Comparison of ENCODE assay signal across 7 mouse cellular contexts in the genomic region with DNA sequence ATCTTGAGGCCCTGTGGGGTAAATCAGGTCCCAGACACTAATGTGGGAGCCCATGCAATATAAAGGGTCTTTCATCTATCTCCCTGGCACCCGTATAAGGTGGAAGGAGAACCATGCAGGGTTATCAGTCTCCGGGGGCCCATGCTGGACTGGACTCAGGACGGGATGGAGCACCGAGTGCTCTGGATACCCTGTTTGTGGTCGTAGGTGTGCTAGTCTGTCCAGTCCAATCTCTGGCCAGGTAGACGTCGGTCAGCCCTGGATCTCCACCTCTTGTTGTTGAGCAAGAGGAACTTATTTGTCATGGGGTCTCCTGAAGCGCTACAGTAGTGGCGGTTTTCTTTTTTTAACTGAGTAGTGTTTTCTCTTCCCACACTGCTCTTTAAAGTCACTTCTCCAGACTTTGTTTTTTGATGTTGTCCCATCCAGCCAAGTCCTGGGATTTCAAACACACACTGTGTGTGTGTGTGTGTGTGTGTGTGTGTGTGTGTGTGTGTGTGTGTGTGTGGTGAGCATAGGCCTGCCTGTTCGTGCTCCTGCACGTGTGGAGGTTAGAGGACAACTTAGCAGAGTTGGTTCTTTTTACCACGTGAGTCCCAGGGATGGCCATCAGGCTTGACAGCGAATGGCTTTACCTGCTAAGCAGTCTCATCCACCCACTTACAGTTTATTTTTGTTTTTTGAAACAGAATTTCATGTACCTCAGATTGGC. TPM values are rescaled to one million over a fixed set of nuclear protein-coding genes. Genes with fewer than 3 reads are reported as not detected.
DNase-seq lines count a peak whose midpoint lies in the region; ATAC-seq and TF ChIP-seq lines count a peak whose summit lies in the region.

No protein-coding gene starts in this region.

- no peaks in the 10 kb centered on the region for H3K9me3 ChIP-seq in megakaryocyte, embryonic 14.5 days
- no peaks in the 10 kb centered on the region for H3K9me3 ChIP-seq in limb, embryonic 14.5 days (ENCODE audit: control insufficient read depth, low read length)
- no peaks in the 10 kb centered on the region for H3K9me3 ChIP-seq in stomach, embryonic 16.5 days (replicated peaks; ENCODE audit: control insufficient read depth, low read length)

- WGBS in limb, embryonic 14.5 days = 46% methylated on average over 13 of the region's 13 CpGs
- WGBS in stomach, embryonic 16.5 days = 32% methylated on average over 13 of the region's 13 CpGs

- no peak for DNase-seq in limb, embryonic 14.5 days (ENCODE audit: low spot score)
- DNase-seq in left cerebral cortex, postnatal 4 days = no peak
- no peak for DNase-seq in adrenal gland, adult 8-10 months

- no peak overlapping the region for H3K27ac ChIP-seq in embryonic fibroblast, embryonic 13.5 days (ENCODE audit: insufficient read depth, low read length)
- no peak overlapping the region for H3K27ac ChIP-seq in limb, embryonic 14.5 days (replicated peaks; ENCODE audit: low read depth, low read length)
- H3K27ac ChIP-seq in stomach, embryonic 16.5 days (ENCODE audit: low read length) = no peak overlapping the region

- H3K36me3 ChIP-seq in megakaryocyte, embryonic 14.5 days (replicated peaks; ENCODE audit: low read length) = peaks cover 45% of the 10 kb centered on the region
- peaks cover 19% of the 10 kb centered on the region for H3K36me3 ChIP-seq in limb, embryonic 14.5 days (ENCODE audit: control insufficient read depth, insufficient read depth, low read length)
- no peaks in the 10 kb centered on the region for H3K36me3 ChIP-seq in stomach, embryonic 16.5 days (ENCODE audit: control insufficient read depth, insufficient read depth, low read length)

- no peak for TF ChIP-seq CTCF in embryonic fibroblast, embryonic 13.5 days (IDR thresholded peaks at IDR 0.05; ENCODE audit: borderline replicate concordance, insufficient read depth, low read length)

- peak overlapping the region; percentile 91 for H3K9ac ChIP-seq in limb, embryonic 14.5 days (ENCODE audit: low read depth, low read length, severe bottlenecking)
- peak overlapping the region; percentile 98 for H3K9ac ChIP-seq in stomach, embryonic 16.5 days (ENCODE audit: low read length)

- ATAC-seq in megakaryocyte, adult 5-6 weeks (ENCODE audit: poor library complexity, severe bottlenecking) = no peak
- no peak for ATAC-seq in limb, embryonic 14.5 days (ENCODE audit: low FRiP score, low read depth)
- ATAC-seq in stomach, embryonic 16.5 days (ENCODE audit: insufficient read depth, low FRiP score) = no peak

- peak overlapping the region; percentile 98 for H3K4me3 ChIP-seq in megakaryocyte, embryonic 14.5 days (replicated peaks)
- H3K4me3 ChIP-seq in embryonic fibroblast, embryonic 13.5 days (ENCODE audit: insufficient read depth, low read length) = peak overlapping the region; percentile 83
- peak overlapping the region; percentile 97 for H3K4me3 ChIP-seq in limb, embryonic 14.5 days (replicated peaks; ENCODE audit: low read length)
- peak overlapping the region; percentile 98 for H3K4me3 ChIP-seq in stomach, embryonic 16.5 days (replicated peaks; ENCODE audit: low read length)

- no peaks in the 10 kb centered on the region for H3K27me3 ChIP-seq in megakaryocyte, embryonic 14.5 days (replicated peaks)
- no peaks in the 10 kb centered on the region for H3K27me3 ChIP-seq in limb, embryonic 14.5 days (ENCODE audit: control insufficient read depth, insufficient read depth, low read length)
- H3K27me3 ChIP-seq in stomach, embryonic 16.5 days (ENCODE audit: control insufficient read depth, insufficient read depth, low read length) = no peaks in the 10 kb centered on the region

- peaks cover 60% of the 10 kb centered on the region for H3K4me1 ChIP-seq in megakaryocyte, embryonic 14.5 days
- H3K4me1 ChIP-seq in embryonic fibroblast, embryonic 13.5 days (ENCODE audit: control insufficient read depth, insufficient read depth, low read length) = peaks cover 8% of the 10 kb centered on the region
- peaks cover 20% of the 10 kb centered on the region for H3K4me1 ChIP-seq in limb, embryonic 14.5 days (ENCODE audit: control insufficient read depth, insufficient read depth, low read length)
- H3K4me1 ChIP-seq in stomach, embryonic 16.5 days (ENCODE audit: control insufficient read depth, insufficient read depth, low read length) = peaks cover 36% of the 10 kb centered on the region

- peak overlapping the region; percentile 85 for H3K4me2 ChIP-seq in limb, embryonic 14.5 days (replicated peaks; ENCODE audit: low read depth, low read length, severe bottlenecking)
- peak overlapping the region; percentile 86 for H3K4me2 ChIP-seq in stomach, embryonic 16.5 days (ENCODE audit: low read depth, low read length)

- TF ChIP-seq POLR2A in embryonic fibroblast, embryonic 13.5 days (IDR thresholded peaks at IDR 0.05; ENCODE audit: low read depth, low read length) = no peak
- no peak for TF ChIP-seq POLR2A in limb, embryonic 14.5 days (IDR thresholded peaks at IDR 0.05; ENCODE audit: borderline replicate concordance, extremely low read depth, insufficient read depth, insufficient read length)

- intact Hi-C loops in left cerebral cortex, postnatal 4 days (cut with DNase I) = no loop called here

RNA-seq across cellular contexts. Expression of a gene that starts 1.4 kb away (rescaled TPM):
- polyA plus RNA-seq in megakaryocyte, embryonic 14.5 days (2012; ENCODE audit: insufficient read depth, low replicate concordance) = 6.0 and 7.6 TPM in 2 replicates
- 9.1 and 14.6 TPM in 2 replicates for total RNA-seq in megakaryocyte, adult 5-6 weeks (2015)
- total RNA-seq in megakaryocyte, adult 5-6 weeks (2017) = 9.2 and 10.1 TPM in 2 replicates
- polyA plus RNA-seq in embryonic fibroblast, embryonic 13.5 days (2011; ENCODE audit: insufficient read length, low read depth, missing spikeins) = 9.3 and 12.4 TPM in 2 replicates
- polyA plus RNA-seq in limb, embryonic 14.5 days (2012; rRNA removed) = 39.4 and 57.2 TPM in 2 replicates
- polyA plus RNA-seq in limb, embryonic 14.5 days (2014; fragmentation: Nextera tagmentation; extraction: Ambion mirVana) = 11.4 and 14.3 TPM in 2 replicates
- polyA plus RNA-seq in stomach, embryonic 16.5 days (2015; fragmentation: Nextera tagmentation; extraction: Ambion mirVana) = 13.1 and 14.8 TPM in 2 replicates
- total RNA-seq in left cerebral cortex, postnatal 4 days (2021) = 10 to 100 TPM; 30.9 to 31.1 TPM
- 10 to 100 TPM; 25.5 to 37.2 (median 30.7) TPM for total RNA-seq in adrenal gland, adult 8-10 months (2022)

RNA-seq across cellular contexts. Expression of a gene that starts 1.6 kb away (rescaled TPM):
- 12.9 and 22.7 TPM in 2 replicates for polyA plus RNA-seq in megakaryocyte, embryonic 14.5 days (2012; ENCODE audit: insufficient read depth, low replicate concordance)
- total RNA-seq in megakaryocyte, adult 5-6 weeks (2015) = 33.2 and 36.6 TPM in 2 replicates
- total RNA-seq in megakaryocyte, adult 5-6 weeks (2017) = 30.9 and 33.5 TPM in 2 replicates
- 49.2 and 69.8 TPM in 2 replicates for polyA plus RNA-seq in embryonic fibroblast, embryonic 13.5 days (2011; ENCODE audit: insufficient read length, low read depth, missing spikeins)
- 43.8 and 48.7 TPM in 2 replicates for polyA plus RNA-seq in limb, embryonic 14.5 days (2012; rRNA removed)
- 40.9 and 44.8 TPM in 2 replicates for polyA plus RNA-seq in limb, embryonic 14.5 days (2014; fragmentation: Nextera tagmentation; extraction: Ambion mirVana)
- 12.2 and 12.4 TPM in 2 replicates for polyA plus RNA-seq in stomach, embryonic 16.5 days (2015; fragmentation: Nextera tagmentation; extraction: Ambion mirVana)
- total RNA-seq in left cerebral cortex, postnatal 4 days (2021) = 100 to 1,000 TPM; 100 to 103 TPM
- 10 to 100 TPM; 66.1 to 76.0 (median 71.6) TPM for total RNA-seq in adrenal gland, adult 8-10 months (2022)
